Mouse (Mus musculus) T-helper 17 cell (primary cell): ENCODE data around the gene Gm14412.
"Not testable (repeated sequence)": the region's sequence is repeated elsewhere in the genome, so short reads cannot be mapped to it uniquely, and the experiment has no call there.

Experiments
- in situ Hi-C, 2 experiments: fragments of 300-600 bp; cut with MboI, MseI; formaldehyde crosslinking; loops; 1 replicate in 1 of 2; 2 replicates in 1 of 2; pipeline ENCODE4 v1.15.1; 2025; ENCODE audit warnings: high pct_unique_total_duplicates in 2 of 2

Gene Gm14412

GRCm38 (mm10) chr2:177324257-177324733, at the start of gene Gm14412:
Gene Gm14412 (minus strand): TSS chr2:177324307.
- in situ Hi-C loops, result loop anchor here (5.0 to 25.0 kb wide), 3 partner anchors 252 to 1512 kb away; partner anchors contain the start of genes Gm14401 (in 2 of the 2) and Gm14288 (in 1 of the 2)

- in situ Hi-C loops, result loop anchor here in 1 of 2 experiments (5.0 kb wide), 1 partner anchor 493 kb away; no protein-coding TSS in a partner anchor
These were observed 5.7 kb upstream of the Gm14412 start for GRCm38 (mm10) chr2:177329661-177330292.

DNA sequence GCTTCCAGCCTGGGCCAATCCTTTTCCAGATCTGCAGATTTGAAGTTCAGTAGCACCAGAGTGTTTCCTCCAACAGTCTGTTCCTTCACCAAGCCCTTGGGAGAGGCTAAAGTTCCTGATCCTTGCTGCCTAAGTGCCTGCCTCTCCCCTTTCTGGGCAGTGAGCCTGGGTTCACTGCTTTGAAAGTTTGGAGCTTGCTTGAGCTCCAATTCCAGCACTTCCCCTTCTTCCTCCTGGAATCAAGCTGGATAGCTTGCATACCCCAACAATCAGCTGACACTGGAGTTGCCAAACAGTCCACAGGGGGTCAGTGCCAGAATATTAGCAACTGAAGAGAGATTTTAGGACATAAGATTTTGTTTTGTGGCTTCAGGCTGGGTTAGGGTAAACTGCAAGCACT, 2.7 kb downstream of the Gm14412 start:
- in situ Hi-C loops, result loop anchor here (5.0 to 25.0 kb wide), 3 partner anchors 249 to 1509 kb away; partner anchors contain the start of genes Gm14401 (in 2 of the 2) and Gm14288 (in 1 of the 2)

- in situ Hi-C loops, result loop anchor here (5.0 to 25.0 kb wide), 3 partner anchors 249 to 1509 kb away; partner anchors contain the start of genes Gm14401 (in 2 of the 2) and Gm14288 (in 1 of the 2)
These were observed 3.3 kb downstream of the Gm14412 start for GRCm38 (mm10) chr2:177320786-177321320.

- in situ Hi-C loops, result loop anchor here (5.0 to 25.0 kb wide), 4 partner anchors 68 to 1507 kb away; partner anchors contain the start of gene Gm14288 (in 1 of the 2)
These were observed 5.1 kb downstream of the Gm14412 start for GRCm38 (mm10) chr2:177318996-177319395.

DNA sequence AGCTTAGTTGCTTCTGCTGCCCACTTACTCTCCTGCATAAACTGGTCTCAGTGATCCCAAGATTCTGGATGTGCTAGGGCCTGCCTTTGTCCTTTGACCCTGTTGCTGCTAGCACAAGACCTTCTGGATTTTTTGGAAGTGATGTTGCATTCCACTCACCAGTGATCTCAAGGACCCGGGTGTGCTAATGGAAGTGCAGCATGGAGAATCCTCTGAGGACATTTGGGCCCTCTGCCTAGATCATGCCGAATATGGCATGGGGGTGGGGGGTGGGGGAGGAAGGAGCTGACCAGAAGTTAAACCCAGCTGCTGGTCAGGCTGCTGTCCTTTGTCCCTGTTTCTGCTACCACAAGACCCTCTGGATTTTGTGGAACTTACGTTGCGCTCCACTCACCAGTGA, 14.5 kb downstream of the Gm14412 start:
- in situ Hi-C loops, result loop anchor here (10.0 to 25.0 kb wide), 3 partner anchors 305 to 1497 kb away; partner anchors contain the start of gene Gm14288 (in 1 of the 2)

GRCm38 (mm10) chr2:177304980-177305379, 19.1 kb downstream of the Gm14412 start:
- in situ Hi-C loops, result loop anchor here (25.0 kb wide), 2 partner anchors 1018 to 1493 kb away; partner anchors contain the start of gene Gm14288 (in 1 of the 2)

DNA sequence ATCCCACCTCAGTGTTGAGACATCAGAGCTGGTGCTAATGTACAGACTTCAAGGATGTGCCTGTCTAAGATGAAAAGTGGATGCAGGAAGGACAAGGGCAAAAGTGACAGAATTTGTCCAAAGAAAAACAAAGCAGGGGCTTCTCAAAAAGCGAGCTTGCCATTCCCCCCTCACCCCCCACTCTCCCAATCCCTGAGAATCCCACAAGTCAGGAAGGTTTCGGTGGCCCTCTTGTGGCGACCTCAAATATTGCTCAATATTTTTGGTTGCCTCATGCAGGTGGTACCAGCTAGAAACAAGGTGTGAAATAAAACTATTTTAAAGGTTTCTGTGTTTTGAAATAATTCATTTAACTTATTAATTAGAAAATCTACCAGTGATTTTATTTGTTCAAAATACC, 40.4 kb downstream of the Gm14412 start:
- in situ Hi-C loops, result not testable (repeated sequence)

DNA sequence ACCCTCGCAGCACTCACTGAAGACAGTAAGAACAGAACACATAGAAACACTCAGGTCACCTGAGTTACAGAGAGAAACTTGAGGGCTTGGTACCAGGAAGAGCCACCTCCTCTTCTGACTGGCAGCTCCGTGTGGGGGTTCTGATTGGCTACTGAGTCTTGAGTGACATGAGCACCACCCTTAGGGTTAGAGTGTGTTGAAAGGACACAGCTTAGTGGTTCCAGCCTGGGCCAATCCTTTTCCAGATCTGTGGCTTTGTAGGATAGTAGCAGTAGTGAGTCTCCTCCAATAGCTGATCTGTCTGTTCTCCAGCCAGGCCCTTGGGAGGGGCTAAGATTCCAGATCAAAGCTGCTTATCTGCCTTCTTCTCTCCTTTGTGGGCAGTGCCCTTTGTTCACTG, 46.4 kb downstream of the Gm14412 start:
- in situ Hi-C loops, result not testable (repeated sequence)

- in situ Hi-C loops, result not testable (repeated sequence)
These were observed 51.9 kb downstream of the Gm14412 start for GRCm38 (mm10) chr2:177272237-177272636.

DNA sequence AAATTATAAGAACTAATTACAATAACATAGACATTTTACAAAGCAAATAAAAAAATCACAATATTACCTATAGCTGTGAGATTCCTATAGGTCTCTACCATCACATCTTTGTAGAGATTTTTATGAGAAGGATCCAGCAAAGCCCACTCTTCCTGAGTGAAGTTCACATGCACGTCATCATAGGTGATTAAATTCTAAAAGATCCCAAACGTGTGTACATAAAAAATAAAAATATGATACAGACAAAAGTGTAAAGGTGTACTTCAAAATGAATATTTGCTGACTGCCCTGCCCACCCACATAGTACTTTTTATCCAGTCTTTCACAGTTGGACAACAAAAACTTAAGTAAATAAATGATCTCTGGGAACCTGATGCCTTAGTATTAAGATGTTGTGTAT, 57.2 kb downstream of the Gm14412 start, which contains the start of gene Gm14409:
TSS of gene Gm14409 (minus strand) at position 101 of the 400 bp plus-strand sequence.
- in situ Hi-C loops, result not testable (repeated sequence)
